Mouse (Mus musculus) myocyte (in vitro differentiated cells): ENCODE results near the gene Sh3pxd2b.

Source experiments
- CEBPB ChIP-seq: IDR thresholded peaks from 2 replicates; pipeline ENCODE4 v1.6.1; 2011; ENCODE audit warnings: mild to moderate bottlenecking, moderate library complexity; ENCODE audit not compliant: poor library complexity, insufficient read depth, severe bottlenecking
- E2F4 ChIP-seq: IDR thresholded peaks from one replicate; pipeline ENCODE4 v1.6.1; 2011; ENCODE audit warnings: mild to moderate bottlenecking, control low read depth, moderate library complexity; ENCODE audit not compliant: insufficient read depth
- MAX ChIP-seq: IDR thresholded peaks from one replicate; pipeline ENCODE4 v1.6.1; 2011; ENCODE audit warnings: low read depth, mild to moderate bottlenecking, control low read depth
- MYOD1 ChIP-seq, 3 experiments: IDR thresholded peaks; one replicate each; pipeline ENCODE4 v1.6.1; 2011; ENCODE audit warnings: control low read depth in 2 of 3, low read depth in 2 of 3, mild to moderate bottlenecking in 2 of 3, moderate library complexity in 1 of 3; ENCODE audit not compliant: insufficient read length in 2 of 3, control insufficient read depth in 1 of 3
- MYOG ChIP-seq, 3 experiments: IDR thresholded peaks; one replicate each; pipeline ENCODE4 v1.6.1; 2011; ENCODE audit warnings: control low read depth in 2 of 3, low read depth in 2 of 3, mild to moderate bottlenecking in 2 of 3; ENCODE audit not compliant: insufficient read length in 2 of 3, control insufficient read depth in 1 of 3, insufficient read depth in 1 of 3
- POLR2A ChIP-seq: IDR thresholded peaks from one replicate; pipeline ENCODE4 v1.6.1; 2011; ENCODE audit warnings: low read depth, mild to moderate bottlenecking, control low read depth, moderate library complexity; ENCODE audit not compliant: insufficient read length
- POLR2AphosphoS2 ChIP-seq: IDR thresholded peaks from one replicate; pipeline ENCODE4 v1.6.1; 2011; ENCODE audit warnings: low read depth, control low read depth; ENCODE audit not compliant: insufficient read length
- REST ChIP-seq: IDR thresholded peaks from one replicate; pipeline ENCODE4 v1.6.1; 2011; ENCODE audit warnings: mild to moderate bottlenecking, control low read depth, moderate library complexity; ENCODE audit not compliant: insufficient read depth, insufficient read length
- SRF ChIP-seq: IDR thresholded peaks from one replicate; pipeline ENCODE4 v1.6.1; 2011; ENCODE audit warnings: low read depth; ENCODE audit not compliant: control insufficient read depth, insufficient read length
- TCF12 ChIP-seq: IDR thresholded peaks from one replicate; pipeline ENCODE4 v1.6.1; 2011; ENCODE audit warnings: mild to moderate bottlenecking, control low read depth; ENCODE audit not compliant: poor library complexity, insufficient read depth, severe bottlenecking
- TCF3 ChIP-seq: IDR thresholded peaks from one replicate; pipeline ENCODE4 v1.6.1; 2011; ENCODE audit warnings: low read depth, control low read depth; ENCODE audit not compliant: insufficient read length
- USF1 ChIP-seq: IDR thresholded peaks from one replicate; pipeline ENCODE4 v1.6.1; 2011; ENCODE audit warnings: low read depth, mild to moderate bottlenecking, control low read depth, moderate library complexity

DNA sequence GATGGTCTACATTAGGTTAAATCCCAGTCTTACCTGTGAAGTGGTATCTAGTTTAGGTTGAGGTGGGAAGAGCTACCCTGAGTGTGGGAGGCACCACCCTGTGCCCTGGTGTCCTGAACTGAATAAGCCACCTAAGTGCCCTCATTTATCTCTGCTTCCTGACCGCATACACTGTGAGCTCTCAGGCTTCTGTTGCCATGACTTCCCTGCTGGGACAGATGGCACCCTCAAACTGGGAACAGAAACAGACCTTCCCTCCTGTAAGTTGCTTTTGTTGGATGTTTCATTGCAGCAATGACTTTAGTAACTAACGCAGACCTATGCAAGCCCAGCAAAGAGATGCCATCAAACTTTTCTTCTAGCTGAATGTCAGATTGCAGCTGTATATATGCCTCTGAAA, 14.4 kb upstream of the Sh3pxd2b start:
- TF ChIP-seq MYOG (IDR thresholded peaks at IDR 0.05; ENCODE audit: control insufficient read depth in 1 of 3, insufficient read depth in 1 of 3, insufficient read length in 2 of 3, low read depth in 2 of 3) (no peak), POLR2A (no peak), MAX (no peak), MYOD1 (IDR thresholded peaks at IDR 0.05; ENCODE audit: control insufficient read depth in 1 of 3, insufficient read length in 2 of 3, low read depth in 2 of 3) (no peak), TCF12 (no peak), E2F4 (no peak), USF1 (no peak), POLR2AphosphoS2 (no peak), CEBPB (no peak), SRF (no peak), TCF3 (no peak), REST (no peak)
